Mouse (Mus musculus): Measurements from ENCODE around the gene Jdp2. TPM values are rescaled to one million over a fixed set of nuclear protein-coding genes. Genes with fewer than 3 reads are reported as not detected.

Jdp2 gene
- polyA plus RNA-seq, 1 experiment, result 21.2 TPM

- no peak for TF ChIP-seq POLR2A (IDR thresholded peaks at IDR 0.05; ENCODE audit: borderline replicate concordance, control insufficient read depth, low read depth, low read length)
- TF ChIP-seq CTCF (IDR thresholded peaks at IDR 0.05; ENCODE audit: control insufficient read depth, insufficient read depth, low read length), result no peak
- H3K4me3 ChIP-seq (replicated peaks; ENCODE audit: control insufficient read depth, low read depth, low read length), result no peak overlapping the region
- H3K4me1 ChIP-seq (ENCODE audit: control insufficient read depth, insufficient read depth, low read length), result no peaks in the 10 kb centered on the region; the same call in 1 of the 2 replicates
- 72% methylated on average over 3 of the region's 3 CpGs for WGBS
- no peak overlapping the region for H3K27ac ChIP-seq (ENCODE audit: control insufficient read depth, insufficient read depth, low read depth, low read length, poor library complexity)
Measured at GRCm38 (mm10) chr12:85668696-85669095, 69.9 kb downstream of the Jdp2 start.

DNA sequence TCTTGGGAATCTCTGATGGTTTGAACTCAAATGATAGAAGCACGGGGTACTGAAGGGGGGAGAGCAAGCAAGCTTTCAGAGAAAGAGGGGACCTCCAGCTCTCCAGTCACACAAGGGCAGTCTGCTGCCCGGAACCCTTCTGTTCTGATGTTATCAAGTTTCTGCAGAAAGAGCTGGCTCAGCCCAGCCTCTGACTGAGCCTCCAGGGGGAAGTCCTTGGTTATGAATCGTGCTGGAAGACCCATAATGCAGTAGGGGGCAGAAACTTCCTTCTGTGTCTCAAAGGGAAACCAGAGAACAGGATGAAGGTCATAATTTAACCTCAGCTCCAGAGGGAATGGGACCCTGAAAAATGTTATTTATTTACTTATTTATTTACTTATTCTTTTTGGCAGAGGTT, 71.3 kb downstream of the Jdp2 start:
- Histone ChIP-seq H3K4me3 (replicated peaks; ENCODE audit: control insufficient read depth, low read depth, low read length) (no peak overlapping the region), H3K27ac (ENCODE audit: control insufficient read depth, insufficient read depth, low read depth, low read length, poor library complexity) (no peak overlapping the region), H3K4me1 (ENCODE audit: control insufficient read depth, insufficient read depth, low read length) (no peaks in the 10 kb centered on the region; the same call in 1 of the 2 replicates)
- TF ChIP-seq CTCF (IDR thresholded peaks at IDR 0.05; ENCODE audit: control insufficient read depth, insufficient read depth, low read length) (no peak), POLR2A (IDR thresholded peaks at IDR 0.05; ENCODE audit: borderline replicate concordance, control insufficient read depth, low read depth, low read length) (no peak)
- 5% methylated on average over 3 of the region's 3 CpGs for WGBS

- 11% methylated on average over 8 of the region's 8 CpGs for WGBS
- TF ChIP-seq CTCF (IDR thresholded peaks at IDR 0.05; ENCODE audit: control insufficient read depth, insufficient read depth, low read length) (no peak), POLR2A (IDR thresholded peaks at IDR 0.05; ENCODE audit: borderline replicate concordance, control insufficient read depth, low read depth, low read length) (no peak)
- Histone ChIP-seq H3K4me1 (ENCODE audit: control insufficient read depth, insufficient read depth, low read length) (no peaks in the 10 kb centered on the region; the same call in 1 of the 2 replicates), H3K4me3 (replicated peaks; ENCODE audit: control insufficient read depth, low read depth, low read length) (no peak overlapping the region), H3K27ac (ENCODE audit: control insufficient read depth, insufficient read depth, low read depth, low read length, poor library complexity) (no peak overlapping the region)
Measured at GRCm38 (mm10) chr12:85673914-85674313, 75.1 kb downstream of the Jdp2 start.

GRCm38 (mm10) chr12:85679117-85679516, 80.3 kb downstream of the Jdp2 start:
- Histone ChIP-seq H3K27ac (ENCODE audit: control insufficient read depth, insufficient read depth, low read depth, low read length, poor library complexity) (no peak overlapping the region), H3K4me1 (ENCODE audit: control insufficient read depth, insufficient read depth, low read length) (no peaks in the 10 kb centered on the region), H3K4me3 (replicated peaks; ENCODE audit: control insufficient read depth, low read depth, low read length) (no peak overlapping the region)
- TF ChIP-seq CTCF (IDR thresholded peaks at IDR 0.05; ENCODE audit: control insufficient read depth, insufficient read depth, low read length), result no peak
- no peak for TF ChIP-seq POLR2A (IDR thresholded peaks at IDR 0.05; ENCODE audit: borderline replicate concordance, control insufficient read depth, low read depth, low read length)
- 75% methylated on average over 5 of the region's 5 CpGs for WGBS

DNA sequence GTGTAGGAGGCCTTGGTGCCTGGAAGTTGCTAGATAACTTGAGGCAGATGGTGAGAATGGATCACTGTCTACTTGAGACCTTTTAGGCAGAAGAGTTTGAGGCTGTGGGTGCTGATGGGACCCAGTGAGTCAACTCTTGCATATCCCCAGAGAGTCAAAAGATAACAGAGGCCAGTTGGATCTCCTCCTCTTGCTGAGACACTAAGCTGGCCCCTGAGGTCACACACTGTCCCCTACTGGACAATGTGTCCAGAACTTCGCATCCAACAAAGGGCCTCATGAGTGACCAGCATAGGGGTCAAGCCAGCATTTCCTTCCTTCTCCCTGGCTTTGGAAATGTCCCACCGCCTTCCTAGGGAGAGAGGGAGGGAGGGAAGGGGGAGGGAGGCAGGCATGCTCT, 81.0 kb downstream of the Jdp2 start:
- no peak overlapping the region for H3K27ac ChIP-seq (ENCODE audit: control insufficient read depth, insufficient read depth, low read depth, low read length, poor library complexity)
- TF ChIP-seq CTCF (IDR thresholded peaks at IDR 0.05; ENCODE audit: control insufficient read depth, insufficient read depth, low read length) (no peak), POLR2A (IDR thresholded peaks at IDR 0.05; ENCODE audit: borderline replicate concordance, control insufficient read depth, low read depth, low read length) (no peak)
- no peak overlapping the region for H3K4me3 ChIP-seq (replicated peaks; ENCODE audit: control insufficient read depth, low read depth, low read length)
- no peaks in the 10 kb centered on the region for H3K4me1 ChIP-seq (ENCODE audit: control insufficient read depth, insufficient read depth, low read length)
- 64% methylated on average over 2 of the region's 2 CpGs for WGBS

- H3K4me3 ChIP-seq (replicated peaks; ENCODE audit: control insufficient read depth, low read depth, low read length), result no peak overlapping the region
- no peaks in the 10 kb centered on the region for H3K4me1 ChIP-seq (ENCODE audit: control insufficient read depth, insufficient read depth, low read length)
- 56% methylated on average over 2 of the region's 2 CpGs for WGBS
- TF ChIP-seq POLR2A (IDR thresholded peaks at IDR 0.05; ENCODE audit: borderline replicate concordance, control insufficient read depth, low read depth, low read length) (no peak), CTCF (IDR thresholded peaks at IDR 0.05; ENCODE audit: control insufficient read depth, insufficient read depth, low read length) (peak; percentile 42; the same call in 1 of the 2 replicates)
- H3K27ac ChIP-seq (ENCODE audit: control insufficient read depth, insufficient read depth, low read depth, low read length, poor library complexity), result no peak overlapping the region
Measured at GRCm38 (mm10) chr12:85682328-85682727, 83.5 kb downstream of the Jdp2 start.

DNA sequence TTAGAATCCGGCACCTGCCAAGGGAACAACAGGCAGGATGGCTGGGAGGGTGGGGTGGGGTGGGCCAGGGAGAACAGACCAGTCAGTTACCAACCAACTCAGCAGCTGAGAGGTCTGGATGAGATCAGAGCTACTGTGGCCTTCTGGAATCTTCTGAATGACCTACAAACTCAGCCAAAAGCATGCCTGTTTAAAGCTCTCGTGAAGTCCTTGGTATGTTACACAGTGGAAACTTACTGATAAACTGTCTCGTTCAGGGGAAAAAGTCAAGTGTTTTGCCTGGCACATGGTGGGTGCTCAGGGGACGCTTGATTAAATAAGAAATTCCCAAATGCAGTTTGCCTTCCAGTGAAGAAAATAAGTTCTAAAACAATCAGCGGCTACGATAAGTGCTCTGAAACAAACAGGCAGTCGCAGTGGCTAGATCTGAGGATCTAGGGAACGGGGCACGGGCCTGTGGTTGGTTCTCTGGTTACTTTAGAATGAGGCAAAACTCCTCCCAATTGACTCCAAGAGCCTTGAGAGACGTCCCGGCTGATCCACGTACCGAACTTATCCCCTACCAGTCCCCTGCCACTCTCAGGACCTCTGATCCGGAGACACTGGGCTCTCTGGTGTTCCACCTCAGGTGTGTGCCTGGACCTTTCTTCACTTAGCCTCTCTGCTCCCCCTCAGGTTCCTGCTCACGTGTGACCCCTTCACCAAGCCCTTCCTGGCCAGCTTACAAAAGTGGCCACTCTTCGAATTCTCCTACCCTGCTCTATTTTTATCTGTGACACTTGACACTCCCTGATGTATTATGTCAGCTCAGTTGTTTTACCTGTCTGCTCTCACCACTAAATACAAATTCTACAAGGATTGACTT, 85.8 kb downstream of the Jdp2 start:
- no peak overlapping the region for H3K27ac ChIP-seq (ENCODE audit: control insufficient read depth, insufficient read depth, low read depth, low read length, poor library complexity)

GRCm38 (mm10) chr12:85686466-85687216, 87.8 kb downstream of the Jdp2 start, which contains the start of gene Batf:
Batf (plus strand) TSS chr12:85686669.
- 1% methylated on average over 22 of the region's 22 CpGs for WGBS
- Histone ChIP-seq H3K4me1 (ENCODE audit: control insufficient read depth, insufficient read depth, low read length) (no peaks in the 10 kb centered on the region; the same call in 1 of the 2 replicates), H3K27ac (ENCODE audit: control insufficient read depth, insufficient read depth, low read depth, low read length, poor library complexity) (peak within 1 kb of the TSS; percentile 61), H3K4me3 (replicated peaks; ENCODE audit: control insufficient read depth, low read depth, low read length) (peak within 1 kb of the TSS; percentile 76)
- TF ChIP-seq CTCF (IDR thresholded peaks at IDR 0.05; ENCODE audit: control insufficient read depth, insufficient read depth, low read length) (no peak), POLR2A (IDR thresholded peaks at IDR 0.05; ENCODE audit: borderline replicate concordance, control insufficient read depth, low read depth, low read length) (peak; percentile 53)

More for the DNA sequence above, 85.8 kb downstream of the Jdp2 start:
- Histone ChIP-seq H3K4me1 (ENCODE audit: control insufficient read depth, insufficient read depth, low read length) (no peaks in the 10 kb centered on the region; the same call in 1 of the 2 replicates), H3K4me3 (replicated peaks; ENCODE audit: control insufficient read depth, low read depth, low read length) (no peak overlapping the region)
- WGBS, result 84% methylated on average over 16 of the region's 16 CpGs
- TF ChIP-seq CTCF (IDR thresholded peaks at IDR 0.05; ENCODE audit: control insufficient read depth, insufficient read depth, low read length) (no peak), POLR2A (IDR thresholded peaks at IDR 0.05; ENCODE audit: borderline replicate concordance, control insufficient read depth, low read depth, low read length) (no peak)

Data from bone marrow, adult 2 months (tissue).